Mouse (Mus musculus) brain, adult 2 months (tissue): Measurements from ENCODE around the gene Hspa5.
"Not testable (repeated sequence)": the region's sequence is repeated elsewhere in the genome, so short reads cannot be mapped to it uniquely, and the experiment has no call there.

Experiments
- DNase-seq: peaks from one replicate; pipeline ENCODE4 v3.0.0; 2011; ENCODE audit warnings: low read depth, low spot score

Gene Hspa5

GRCm38 (mm10) chr2:34771368-34772226, at the start of gene Hspa5:
Hspa5 (plus strand) TSS chr2:34771970.
- DNase-seq = peak; percentile 100

GRCm38 (mm10) chr2:34725269-34725668, 46.5 kb upstream of the Hspa5 start:
- no peak for DNase-seq

- DNase-seq = no peak
Measured at GRCm38 (mm10) chr2:34727045-34727728, 44.6 kb upstream of the Hspa5 start.

- DNase-seq = no peak
Measured at GRCm38 (mm10) chr2:34736626-34737025, 35.1 kb upstream of the Hspa5 start.

- no peak for DNase-seq
Measured at GRCm38 (mm10) chr2:34737911-34738310, 33.9 kb upstream of the Hspa5 start.

- no peak for DNase-seq
Measured at GRCm38 (mm10) chr2:34739684-34740391, 31.9 kb upstream of the Hspa5 start.

- DNase-seq = no peak
Measured at GRCm38 (mm10) chr2:34741390-34742159, 30.2 kb upstream of the Hspa5 start.

GRCm38 (mm10) chr2:34742675-34743074, 29.1 kb upstream of the Hspa5 start:
- DNase-seq = no peak

- no peak for DNase-seq
Measured at GRCm38 (mm10) chr2:34744476-34744875, 27.3 kb upstream of the Hspa5 start.

- DNase-seq = no peak
Measured at GRCm38 (mm10) chr2:34745673-34746072, 26.1 kb upstream of the Hspa5 start.

DNA sequence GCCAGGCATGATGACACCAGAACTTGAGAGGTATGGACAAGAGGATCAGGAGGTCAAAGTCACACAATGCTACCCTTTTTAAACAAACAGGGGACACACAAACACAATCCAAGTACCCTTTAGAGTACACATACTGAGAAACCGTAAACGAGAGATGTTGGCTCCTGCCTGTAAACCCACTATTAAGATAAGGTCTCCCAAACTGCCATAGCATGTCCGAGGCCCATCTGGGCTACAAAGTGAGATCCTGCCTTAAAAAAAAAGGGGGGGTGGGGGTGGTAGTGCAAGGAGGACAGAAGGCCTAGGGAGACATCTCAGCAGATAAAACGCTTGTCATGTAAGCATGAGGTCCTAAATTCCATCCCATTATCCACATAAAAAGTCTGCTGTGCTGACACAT, 23.3 kb upstream of the Hspa5 start:
- no peak for DNase-seq

DNA sequence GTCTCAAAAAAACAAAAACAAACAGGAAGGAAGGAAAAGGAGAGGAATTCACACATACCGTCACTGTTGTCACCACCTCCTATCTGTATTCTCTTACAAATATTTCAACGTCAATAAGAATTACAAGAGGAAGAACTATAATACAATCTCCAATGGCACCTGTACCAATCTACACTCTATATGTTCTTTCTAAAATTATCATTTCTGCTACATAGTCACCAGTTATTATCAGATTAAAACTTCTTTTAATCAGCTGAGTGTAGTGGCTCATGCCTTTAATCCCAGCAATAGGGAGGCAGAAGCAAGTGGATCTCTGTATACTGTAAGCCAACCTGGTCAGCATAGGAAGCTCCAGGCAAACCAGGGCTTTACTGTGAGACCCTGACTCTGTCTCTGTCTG, 21.5 kb upstream of the Hspa5 start:
- DNase-seq = no peak

DNA sequence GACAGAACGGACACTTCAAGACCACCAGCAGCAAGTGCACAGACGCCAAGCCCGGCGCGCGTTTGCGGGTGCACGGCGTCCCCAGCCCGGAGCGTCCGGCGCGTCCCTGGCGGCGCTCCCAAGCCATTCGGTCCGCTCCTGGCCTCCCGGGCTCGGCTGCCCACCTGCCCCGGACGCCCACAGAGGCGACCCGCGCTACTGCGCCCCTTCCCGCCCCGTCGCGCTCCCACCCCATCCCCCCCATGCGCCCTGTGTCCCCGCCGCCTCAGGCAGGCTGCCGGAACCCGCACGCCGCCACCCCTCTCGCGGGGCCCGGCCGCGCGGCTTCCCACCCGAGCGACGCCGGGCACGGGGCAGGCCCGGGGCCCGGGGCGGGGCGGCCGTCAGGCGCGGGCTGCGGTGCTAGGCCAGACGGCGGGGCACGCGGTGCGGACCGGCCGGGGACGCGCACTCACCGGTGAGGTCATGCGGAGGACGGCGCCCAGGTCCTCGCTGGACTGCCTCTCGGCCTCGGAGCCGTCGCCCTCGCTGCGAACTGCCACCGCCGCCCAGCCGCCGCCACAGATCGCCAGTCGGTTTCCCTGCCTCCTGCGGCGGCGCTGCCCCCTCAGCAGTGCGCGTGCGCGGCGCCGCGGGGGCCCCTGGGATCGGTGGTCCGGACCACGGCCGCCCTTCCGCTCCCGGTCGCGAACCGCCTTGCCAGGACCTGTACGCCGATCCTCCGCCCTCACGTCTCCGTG, 17.8 kb upstream of the Hspa5 start:
- DNase-seq = peak; percentile 93

DNA sequence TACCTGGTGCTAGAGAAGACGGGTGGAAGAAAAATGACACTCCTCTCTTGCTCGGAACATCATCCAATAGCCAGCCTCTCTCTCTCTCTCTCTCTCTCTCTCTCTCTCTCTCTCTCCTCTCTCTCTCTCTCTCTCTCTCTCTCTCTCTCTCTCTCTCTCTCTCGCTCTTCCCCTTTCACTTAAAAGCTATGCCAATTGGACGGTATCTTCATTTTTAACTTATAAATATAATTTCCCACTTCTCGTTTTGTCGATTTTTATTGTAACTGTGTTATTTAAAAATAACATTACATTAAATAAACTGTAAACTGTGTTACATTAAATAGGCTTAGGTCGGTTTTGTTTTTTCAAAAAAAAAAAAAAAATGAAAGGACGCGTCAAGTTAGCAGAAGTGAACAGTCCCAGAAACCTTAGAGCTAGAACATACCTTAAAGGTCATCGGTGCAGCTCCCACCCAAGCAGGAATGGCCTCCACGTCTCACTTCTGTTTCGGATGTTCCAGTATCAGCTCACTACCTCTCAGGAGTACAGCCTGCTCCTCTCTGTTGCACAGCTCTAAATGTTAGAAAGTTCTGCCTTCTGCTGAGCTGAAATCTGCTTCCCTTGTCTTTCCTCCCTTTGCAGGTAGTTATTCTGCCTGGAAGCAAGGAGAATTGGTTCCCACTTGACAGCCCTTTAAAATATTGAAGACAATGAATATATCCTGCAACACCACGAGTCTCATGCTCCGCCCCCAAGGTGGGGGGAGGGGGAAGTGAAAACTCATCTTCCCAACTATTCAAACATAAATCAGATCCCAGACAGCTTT, 17.0 kb upstream of the Hspa5 start, which contains the start of gene Gapvd1:
Gene Gapvd1, minus strand, starts transcription at position 682 of the 808 bp plus-strand sequence.
- peak; percentile 32 for DNase-seq

- no peak for DNase-seq
Measured at GRCm38 (mm10) chr2:34757341-34757740, 14.4 kb upstream of the Hspa5 start.

DNA sequence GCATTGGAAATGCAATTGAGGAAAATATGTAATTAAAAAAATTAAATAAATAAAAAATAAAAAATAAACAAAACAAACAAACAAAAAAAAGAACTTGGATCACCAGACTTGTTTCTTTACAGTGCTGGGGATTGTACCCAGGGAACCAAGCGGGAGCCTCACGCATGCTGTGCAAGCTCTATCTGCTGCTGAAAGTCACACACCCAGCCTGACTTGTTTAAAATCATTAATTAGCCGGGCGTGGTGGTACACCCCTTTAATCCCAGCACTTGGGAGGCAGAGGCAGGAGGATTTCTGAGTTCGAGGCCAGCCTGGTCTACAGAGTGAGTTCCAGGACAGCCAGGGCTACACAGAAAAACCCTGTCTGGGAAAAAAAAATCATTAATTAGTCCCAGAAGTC, 10.5 kb upstream of the Hspa5 start:
- not testable (repeated sequence) for DNase-seq

GRCm38 (mm10) chr2:34762174-34762573, 9.6 kb upstream of the Hspa5 start:
- DNase-seq = no peak

- no peak for DNase-seq
Measured at GRCm38 (mm10) chr2:34762872-34763271, 8.9 kb upstream of the Hspa5 start.

DNA sequence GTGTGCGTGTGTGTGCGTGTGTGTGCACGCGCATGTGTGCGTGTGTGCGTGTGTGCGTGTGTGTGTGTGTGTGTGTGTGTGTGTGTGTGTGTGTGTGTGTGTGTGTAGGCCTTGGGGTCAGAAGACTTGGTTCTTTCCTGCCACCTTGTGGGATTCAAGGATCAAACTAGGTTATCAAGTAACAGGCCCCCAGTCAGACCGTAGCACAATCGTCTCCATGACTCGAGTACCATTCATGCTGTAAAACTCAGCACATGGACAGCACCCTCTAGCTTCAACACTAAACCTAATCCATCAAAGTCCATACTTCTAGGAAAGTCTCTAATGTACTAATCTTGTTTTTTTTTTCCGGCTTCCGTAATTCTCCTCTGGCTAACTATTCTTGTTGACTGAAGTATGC, 7.0 kb upstream of the Hspa5 start:
- DNase-seq = no peak

DNA sequence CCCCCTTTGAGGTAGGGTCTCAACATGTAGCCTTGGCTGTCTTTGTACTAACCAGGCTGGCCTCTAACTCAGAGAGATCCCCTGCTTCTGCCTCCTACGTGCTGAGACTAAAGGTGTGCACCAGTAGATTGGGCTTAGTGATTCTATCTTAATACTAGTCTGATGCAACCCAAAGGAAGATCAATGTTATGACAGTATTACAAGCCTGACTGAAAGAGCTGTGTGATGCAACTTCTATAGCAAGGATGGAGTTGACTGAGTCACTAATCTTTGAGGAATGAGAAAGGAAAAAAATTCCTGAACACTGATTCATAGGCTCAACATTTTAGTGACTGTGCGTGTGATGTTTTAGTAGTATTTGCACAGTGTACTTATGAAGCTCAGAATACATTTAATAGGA, 1.7 kb upstream of the Hspa5 start:
- no peak for DNase-seq
